In genomic region chr8:77440913-77441312, GRCm38 (mm10) we compare ENCODE assay signal across 19 mouse cellular contexts.
A peak's percentile ranks its signal among the peaks of the same experiment; 100 is the strongest.
DNase-seq lines count a peak whose midpoint lies in the region; ATAC-seq and TF ChIP-seq lines count a peak whose summit lies in the region.
"Had no signal": no experiment of that assay in that cellular context is flagged by ENCODE, and none has a peak within 500 bp of the region (broad histone marks: within the 10 kb centered on the region; RNA-seq: fewer than 3 reads in every experiment).

No protein-coding gene starts in this region.

- H3K4me2 ChIP-seq in kidney, embryonic 15.5 days = no peak overlapping the region
- H3K4me2 ChIP-seq in kidney, embryonic 16.5 days (replicated peaks; ENCODE audit: low read depth, low read length) = no peak overlapping the region
- H3K4me2 ChIP-seq: forebrain, embryonic 13.5 days; heart, embryonic 11.5 days; heart, embryonic 15.5 days; hindbrain, embryonic 13.5 days had no signal

- H3K4me3 ChIP-seq in kidney, embryonic 15.5 days (replicated peaks) = no peak overlapping the region
- H3K4me3 ChIP-seq in kidney, embryonic 16.5 days (ENCODE audit: low read length) = no peak overlapping the region
- H3K4me3 ChIP-seq in megakaryocyte, embryonic 14.5 days (replicated peaks) = peak overlapping the region; percentile 35
- H3K4me3 ChIP-seq in bone marrow macrophage, adult 2 months (ENCODE audit: insufficient read depth, low read length) = no peak overlapping the region
- H3K4me3 ChIP-seq in macrophage (ENCODE audit: inconsistent target) = no peak overlapping the region
- H3K4me3 ChIP-seq: forebrain, embryonic 13.5 days; heart, adult 2 months; heart, embryonic 15.5 days; hindbrain, embryonic 13.5 days had no signal

- H3K9ac ChIP-seq in kidney, embryonic 15.5 days = no peak overlapping the region
- H3K9ac ChIP-seq in kidney, embryonic 16.5 days (replicated peaks; ENCODE audit: low read length) = no peak overlapping the region
- H3K9ac ChIP-seq: forebrain, embryonic 13.5 days; forebrain, postnatal 0 days; heart, embryonic 15.5 days; hindbrain, embryonic 13.5 days had no signal

- TF ChIP-seq POLR2A in bone marrow macrophage, adult 2 months (IDR thresholded peaks at IDR 0.05; ENCODE audit: borderline replicate concordance, low read depth, low read length) = no peak

- peaks cover 4% of the 10 kb centered on the region; the same call in 1 of the 2 replicates for H3K36me3 ChIP-seq in kidney, embryonic 15.5 days
- H3K36me3 ChIP-seq in kidney, embryonic 16.5 days (ENCODE audit: insufficient read depth, low read length) = 0 out of 2 replicates have a peak, but pooled peaks cover 3% of the 10 kb centered on the region
- peaks cover 76% of the 10 kb centered on the region for H3K36me3 ChIP-seq in megakaryocyte, embryonic 14.5 days (replicated peaks; ENCODE audit: low read length)
- no peaks in the 10 kb centered on the region for H3K36me3 ChIP-seq in macrophage (ENCODE audit: inconsistent target)
- H3K36me3 ChIP-seq: heart, embryonic 15.5 days; hindbrain, embryonic 13.5 days had no signal

- H3K79me2 ChIP-seq in macrophage (ENCODE audit: inconsistent target) = peaks cover 88% of the 10 kb centered on the region

- WGBS in kidney, embryonic 15.5 days = 75% methylated on average over 9 of the region's 9 CpGs
- 76% methylated on average over 9 of the region's 9 CpGs for WGBS in kidney, embryonic 16.5 days
- WGBS in macrophage (ENCODE audit: missing documents) = 81% methylated on average over 9 of the region's 9 CpGs

- H3K27me3 ChIP-seq in kidney, embryonic 15.5 days = no peaks in the 10 kb centered on the region
- H3K27me3 ChIP-seq in kidney, embryonic 16.5 days (ENCODE audit: insufficient read depth, low read length) = no peaks in the 10 kb centered on the region
- no peaks in the 10 kb centered on the region for H3K27me3 ChIP-seq in megakaryocyte, embryonic 14.5 days (replicated peaks)
- H3K27me3 ChIP-seq: forebrain, embryonic 13.5 days; heart, embryonic 15.5 days; hindbrain, embryonic 13.5 days had no signal

- DNase-seq in left cerebral cortex, postnatal 10 days (ENCODE audit: extremely low spot score in 1 of 2, low spot score in 2 of 2) = no peak
- DNase-seq in T-cell, adult 2 months (ENCODE audit: low spot score) = no peak
- DNase-seq: adrenal gland, adult 8-10 months; adrenal gland, postnatal 36 days; cerebellum, adult 11 months; cerebellum, adult 8-10 months; forebrain, postnatal 0 days; heart, adult 2 months had no signal

- ATAC-seq in kidney, embryonic 15.5 days (replicated peaks; ENCODE audit: low FRiP score) = no peak
- no peak for ATAC-seq in kidney, embryonic 16.5 days (ENCODE audit: low FRiP score, low TSS enrichment)
- no peak for ATAC-seq in megakaryocyte, adult 5-6 weeks (ENCODE audit: poor library complexity, severe bottlenecking)
- ATAC-seq: forebrain, embryonic 13.5 days; forebrain, postnatal 0 days; hindbrain, postnatal 0 days had no signal

- intact Hi-C loops in left cerebral cortex, postnatal 10 days (cut with DNase I) = loop anchor here (5.0 kb wide), 1 partner anchor 76 kb away; the partner anchor contains the start of gene Arhgap10

- peaks cover 44% of the 10 kb centered on the region for H3K4me1 ChIP-seq in kidney, embryonic 15.5 days
- H3K4me1 ChIP-seq in kidney, embryonic 16.5 days (ENCODE audit: insufficient read depth, low read length) = peaks cover 36% of the 10 kb centered on the region
- H3K4me1 ChIP-seq in megakaryocyte, embryonic 14.5 days = peaks cover 83% of the 10 kb centered on the region
- H3K4me1 ChIP-seq in bone marrow macrophage, adult 2 months (ENCODE audit: control insufficient read depth, insufficient read depth, low read length) = peaks cover 72% of the 10 kb centered on the region

- TF ChIP-seq CTCF in bone marrow macrophage, adult 2 months (IDR thresholded peaks at IDR 0.05; ENCODE audit: low read depth, low read length) = no peak

- no peaks in the 10 kb centered on the region for H3K9me3 ChIP-seq in kidney, embryonic 15.5 days (replicated peaks)
- H3K9me3 ChIP-seq in kidney, embryonic 16.5 days (ENCODE audit: low read length) = no peaks in the 10 kb centered on the region
- no peaks in the 10 kb centered on the region for H3K9me3 ChIP-seq in megakaryocyte, embryonic 14.5 days
- H3K9me3 ChIP-seq: forebrain, embryonic 13.5 days; heart, embryonic 15.5 days; hindbrain, embryonic 13.5 days had no signal

- H3K27ac ChIP-seq in kidney, embryonic 15.5 days = 0 out of 2 replicates have a peak overlapping the region, but pooled peaks have one; percentile 23
- H3K27ac ChIP-seq in kidney, embryonic 16.5 days (ENCODE audit: low read length) = no peak overlapping the region
- H3K27ac ChIP-seq in bone marrow macrophage, adult 2 months (ENCODE audit: insufficient read depth, low read depth, low read length) = peak overlapping the region; percentile 70
- H3K27ac ChIP-seq in macrophage = peak overlapping the region; percentile 95
- H3K27ac ChIP-seq: forebrain, embryonic 13.5 days; heart, adult 2 months; heart, embryonic 15.5 days; hindbrain, embryonic 13.5 days; hindbrain, postnatal 0 days had no signal
